Mouse (Mus musculus): ENCODE results near the gene Sept5.

Sept5 gene

DNA sequence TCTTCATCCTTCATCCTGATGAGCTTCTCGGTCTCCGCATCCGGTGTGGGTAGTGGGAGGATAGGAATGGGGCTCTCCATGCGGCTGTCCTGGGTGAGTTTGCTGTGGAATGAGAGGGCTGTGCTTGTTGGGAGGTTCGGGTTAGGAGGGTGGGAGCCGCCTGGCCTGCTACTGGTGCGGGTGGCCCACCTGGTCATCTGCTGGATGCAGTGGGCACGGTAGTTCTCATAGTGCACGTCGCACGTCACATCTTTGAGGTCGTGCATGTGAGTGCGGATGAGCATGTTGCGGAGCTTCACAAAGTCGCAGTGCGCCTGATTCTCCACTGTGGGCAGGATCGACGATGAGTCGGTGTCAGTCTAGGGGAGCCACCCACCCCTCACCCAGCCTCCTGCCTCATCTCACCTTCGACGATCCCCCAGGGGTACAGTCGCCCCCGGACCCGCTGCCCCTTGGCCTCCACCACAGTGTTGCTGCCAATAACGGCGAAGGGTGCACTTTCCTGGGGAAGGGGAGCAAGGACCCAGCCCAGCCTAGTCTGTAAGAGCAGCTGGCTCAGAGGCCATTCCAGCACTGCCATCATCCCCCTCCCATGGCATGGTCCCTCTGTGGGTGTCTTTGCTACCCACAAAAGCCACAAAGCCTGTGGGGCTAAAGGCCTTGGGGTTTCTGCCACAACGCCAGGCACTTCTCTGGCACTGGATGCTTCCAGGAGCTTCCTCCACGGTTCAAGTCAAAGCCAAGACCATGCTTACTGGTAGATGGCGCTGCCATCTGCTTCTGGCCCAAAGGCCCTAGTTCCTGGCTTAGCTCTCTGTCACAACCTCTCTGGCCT is 6.6 kb downstream of the Sept5 start:
- H3K9me3 ChIP-seq (ENCODE audit: low read length): no peaks in the 10 kb centered on the region
- peaks cover 58% of the 10 kb centered on the region for H3K4me1 ChIP-seq (replicated peaks; ENCODE audit: low read depth, low read length)
- H3K27me3 ChIP-seq (ENCODE audit: insufficient read depth, low read length): peaks cover 98% of the 10 kb centered on the region
- H3K36me3 ChIP-seq (ENCODE audit: insufficient read depth, low read length): no peaks in the 10 kb centered on the region
- TF ChIP-seq CTCF (conservative IDR thresholded peaks at IDR 0.05; ENCODE audit: low read length) (no peak), POU5F1 (IDR thresholded peaks at IDR 0.05; ENCODE audit: borderline replicate concordance, low read length) (no peak), NANOG (IDR thresholded peaks at IDR 0.05; ENCODE audit: borderline replicate concordance, low read length) (no peak)
- peak overlapping the region; percentile 13; the same call in 1 of the 2 replicates for H3K4me3 ChIP-seq (replicated peaks; ENCODE audit: low read length)

DNA sequence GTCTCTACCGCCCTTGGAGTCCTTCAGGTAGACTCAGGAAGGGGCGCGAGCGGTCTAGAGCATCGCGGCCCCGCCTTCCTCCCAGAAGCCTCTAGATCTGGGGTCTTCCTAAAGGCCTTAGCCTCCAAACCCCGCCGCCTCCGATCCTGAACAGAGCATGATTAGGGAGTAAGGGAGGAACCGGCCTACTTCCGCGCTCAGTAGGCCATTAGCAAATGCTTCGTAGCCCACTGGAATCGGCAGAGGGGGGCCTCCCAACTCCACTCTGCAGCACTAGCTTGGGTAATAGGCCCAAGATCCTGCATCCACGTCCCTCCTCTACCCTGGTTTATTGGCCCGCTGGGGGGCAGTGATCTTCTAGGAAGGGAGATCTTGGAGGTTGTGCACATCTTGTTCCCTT is 7.7 kb downstream of the Sept5 start, which contains the start of gene Gp1bb:
Gene Gp1bb, minus strand, starts transcription at position 385 of the 400 bp plus-strand sequence.
- Histone ChIP-seq H3K4me3 (replicated peaks; ENCODE audit: low read length) (peak within 1 kb of the TSS; percentile 79), H3K9me3 (ENCODE audit: low read length) (no peaks in the 10 kb centered on the region), H3K27me3 (ENCODE audit: insufficient read depth, low read length) (peaks cover 98% of the 10 kb centered on the region), H3K36me3 (ENCODE audit: insufficient read depth, low read length) (no peaks in the 10 kb centered on the region), H3K4me1 (replicated peaks; ENCODE audit: low read depth, low read length) (peaks cover 55% of the 10 kb centered on the region)
- TF ChIP-seq CTCF (conservative IDR thresholded peaks at IDR 0.05; ENCODE audit: low read length): no peak
- TF ChIP-seq NANOG (IDR thresholded peaks at IDR 0.05; ENCODE audit: borderline replicate concordance, low read length): no peak
- no peak for TF ChIP-seq POU5F1 (IDR thresholded peaks at IDR 0.05; ENCODE audit: borderline replicate concordance, low read length)

DNA sequence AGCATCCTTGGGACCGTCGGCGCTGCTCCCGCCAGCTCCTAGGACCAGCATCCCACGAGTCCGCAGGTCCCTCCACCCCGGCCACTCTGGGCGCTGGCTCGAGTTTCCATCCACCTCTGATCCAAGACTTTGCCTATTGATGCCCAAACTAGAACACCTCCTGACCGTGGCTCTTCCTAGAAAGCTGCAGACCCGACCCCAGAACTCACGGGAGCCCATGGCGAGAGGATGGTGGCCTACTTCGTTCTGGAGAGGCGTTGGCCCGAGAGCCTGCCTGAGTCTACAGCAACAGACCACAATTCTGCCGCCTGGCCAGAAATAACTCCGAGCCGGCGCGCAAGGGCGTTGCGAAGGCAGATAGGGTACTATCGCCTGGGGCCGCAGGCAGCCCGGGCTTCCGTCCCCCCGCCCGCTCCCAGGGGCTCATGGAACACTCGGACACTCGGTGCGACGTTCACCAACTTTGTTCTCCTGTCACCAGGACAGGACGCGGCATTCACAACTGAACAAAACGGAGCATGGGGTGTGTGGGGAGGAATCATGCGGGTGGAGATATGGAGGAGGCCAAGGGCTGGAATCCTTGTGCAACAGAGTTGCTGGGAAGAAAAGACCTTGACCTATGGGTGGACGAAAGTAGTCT is 8.3 kb downstream of the Sept5 start:
- H3K27me3 ChIP-seq (ENCODE audit: insufficient read depth, low read length): peaks cover 99% of the 10 kb centered on the region
- TF ChIP-seq CTCF (conservative IDR thresholded peaks at IDR 0.05; ENCODE audit: low read length) (no peak), POU5F1 (IDR thresholded peaks at IDR 0.05; ENCODE audit: borderline replicate concordance, low read length) (no peak), NANOG (IDR thresholded peaks at IDR 0.05; ENCODE audit: borderline replicate concordance, low read length) (no peak)
- no peaks in the 10 kb centered on the region for H3K9me3 ChIP-seq (ENCODE audit: low read length)
- H3K36me3 ChIP-seq (ENCODE audit: insufficient read depth, low read length): no peaks in the 10 kb centered on the region
- peaks cover 53% of the 10 kb centered on the region for H3K4me1 ChIP-seq (replicated peaks; ENCODE audit: low read depth, low read length)
- H3K4me3 ChIP-seq (replicated peaks; ENCODE audit: low read length): peak overlapping the region; percentile 79

DNA sequence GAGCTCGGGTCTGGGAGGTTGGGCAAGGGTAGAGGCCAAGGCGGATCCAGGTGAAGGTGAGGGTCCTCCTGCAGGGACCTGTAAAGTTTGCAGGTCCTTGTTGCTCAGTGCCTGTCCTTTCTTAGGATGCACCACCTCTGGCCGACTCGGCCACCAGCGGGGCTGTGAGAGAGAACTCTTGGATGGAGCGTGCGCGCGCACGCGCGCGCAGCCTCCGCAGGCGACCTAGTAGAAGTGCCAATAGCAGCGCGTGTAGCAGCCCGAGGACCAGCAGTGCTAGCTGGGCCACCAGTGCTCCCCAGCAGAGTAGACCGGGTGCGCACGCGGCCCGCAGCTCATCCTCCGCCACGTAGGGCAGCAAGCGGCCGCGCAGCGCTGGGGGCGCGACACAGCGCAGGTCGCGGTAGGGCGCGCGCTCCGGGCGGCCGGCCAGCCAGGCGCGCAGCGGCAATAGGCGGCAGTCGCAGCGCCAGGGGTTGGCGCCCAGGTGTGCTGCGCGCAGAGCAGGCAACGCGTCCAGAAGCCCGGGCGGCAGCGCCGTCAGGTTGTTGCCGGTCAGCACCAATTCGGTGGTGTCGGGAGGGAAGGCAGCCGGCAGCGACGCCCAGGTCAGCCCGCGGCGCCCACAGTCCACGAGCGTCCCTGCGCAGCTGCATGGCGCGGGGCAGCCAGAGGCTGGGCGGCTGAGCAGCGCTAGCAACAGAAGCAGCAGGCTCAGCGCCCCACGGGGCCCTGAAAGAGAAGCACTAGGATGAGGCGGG is 9.0 kb downstream of the Sept5 start:
- Histone ChIP-seq H3K4me3 (replicated peaks; ENCODE audit: low read length) (peak overlapping the region; percentile 79), H3K27me3 (ENCODE audit: insufficient read depth, low read length) (peaks cover 99% of the 10 kb centered on the region), H3K4me1 (replicated peaks; ENCODE audit: low read depth, low read length) (peaks cover 49% of the 10 kb centered on the region), H3K9me3 (ENCODE audit: low read length) (no peaks in the 10 kb centered on the region), H3K36me3 (ENCODE audit: insufficient read depth, low read length) (no peaks in the 10 kb centered on the region)
- TF ChIP-seq POU5F1 (IDR thresholded peaks at IDR 0.05; ENCODE audit: borderline replicate concordance, low read length): no peak

DNA sequence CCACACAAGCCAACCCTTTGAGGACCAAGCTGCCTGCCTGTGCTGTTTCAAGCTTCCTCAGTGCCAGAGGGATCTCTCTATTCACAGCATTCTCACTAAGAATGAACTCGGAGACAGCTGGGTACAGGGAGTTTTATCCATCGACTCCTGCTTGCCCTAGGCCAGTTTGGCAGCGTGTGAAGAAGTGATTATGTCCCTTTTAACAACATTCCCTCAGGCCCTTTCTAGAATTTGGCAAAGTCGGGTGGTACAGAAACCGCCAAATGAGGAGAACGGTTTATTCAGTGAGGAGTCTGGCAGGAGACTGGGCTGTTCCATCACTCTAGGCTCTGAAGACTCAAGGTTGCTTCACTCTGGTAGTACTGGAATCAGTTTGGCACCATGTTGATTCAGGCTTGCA is 9.6 kb downstream of the Sept5 start:
- Histone ChIP-seq H3K36me3 (ENCODE audit: insufficient read depth, low read length) (no peaks in the 10 kb centered on the region), H3K4me3 (replicated peaks; ENCODE audit: low read length) (peak overlapping the region; percentile 79), H3K9me3 (ENCODE audit: low read length) (no peaks in the 10 kb centered on the region), H3K4me1 (replicated peaks; ENCODE audit: low read depth, low read length) (peaks cover 45% of the 10 kb centered on the region), H3K27me3 (ENCODE audit: insufficient read depth, low read length) (peaks cover 97% of the 10 kb centered on the region)
- TF ChIP-seq CTCF (conservative IDR thresholded peaks at IDR 0.05; ENCODE audit: low read length) (no peak), POU5F1 (IDR thresholded peaks at IDR 0.05; ENCODE audit: borderline replicate concordance, low read length) (no peak), NANOG (IDR thresholded peaks at IDR 0.05; ENCODE audit: borderline replicate concordance, low read length) (no peak)

DNA sequence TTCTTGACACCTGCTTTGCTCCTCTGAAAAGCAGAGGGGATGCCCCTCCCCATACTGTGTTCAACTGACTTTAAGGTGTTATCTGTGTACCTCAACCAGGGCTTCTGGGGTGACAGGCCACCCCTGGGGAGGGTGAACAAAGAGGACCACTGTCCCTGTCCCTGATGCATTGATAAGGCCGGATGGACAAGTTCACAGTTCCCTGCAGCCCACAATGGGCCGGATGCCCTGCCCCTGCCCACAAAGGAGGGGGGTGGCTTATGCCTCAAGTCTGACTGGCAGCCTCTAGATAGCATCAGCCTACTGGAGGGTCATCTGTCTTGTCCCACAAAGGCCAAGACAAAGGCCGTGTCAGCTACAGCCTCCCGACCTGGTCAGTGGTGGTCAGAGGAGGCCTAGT is 10.6 kb downstream of the Sept5 start:
- no peaks in the 10 kb centered on the region for H3K9me3 ChIP-seq (ENCODE audit: low read length)
- no peaks in the 10 kb centered on the region for H3K36me3 ChIP-seq (ENCODE audit: insufficient read depth, low read length)
- peaks cover 97% of the 10 kb centered on the region for H3K27me3 ChIP-seq (ENCODE audit: insufficient read depth, low read length)
- peaks cover 41% of the 10 kb centered on the region for H3K4me1 ChIP-seq (replicated peaks; ENCODE audit: low read depth, low read length)
- TF ChIP-seq POU5F1 (IDR thresholded peaks at IDR 0.05; ENCODE audit: borderline replicate concordance, low read length): no peak
- no peak for TF ChIP-seq NANOG (IDR thresholded peaks at IDR 0.05; ENCODE audit: borderline replicate concordance, low read length)
- no peak for TF ChIP-seq CTCF (conservative IDR thresholded peaks at IDR 0.05; ENCODE audit: low read length)
- H3K4me3 ChIP-seq (replicated peaks; ENCODE audit: low read length): no peak overlapping the region

DNA sequence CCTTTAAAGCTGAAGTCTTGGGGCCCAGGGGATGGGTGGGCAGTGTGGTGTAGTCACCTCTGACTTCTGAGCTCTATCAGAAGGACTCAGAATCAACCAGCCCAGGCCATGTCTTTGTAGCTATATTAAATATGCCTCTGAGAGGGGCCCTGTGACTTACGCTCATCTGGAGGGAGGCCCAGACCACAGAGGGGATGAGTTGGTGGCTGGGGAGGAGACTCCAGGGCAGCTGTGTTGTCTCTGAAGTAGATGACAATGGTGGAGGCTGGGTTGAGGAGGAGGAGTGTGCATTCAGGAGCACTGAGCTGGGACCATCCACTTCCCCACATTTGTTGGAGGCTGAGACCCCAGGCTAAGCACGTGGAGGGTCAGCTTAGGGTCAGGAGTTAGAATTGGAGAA is 11.5 kb downstream of the Sept5 start:
- Histone ChIP-seq H3K4me1 (replicated peaks; ENCODE audit: low read depth, low read length) (peaks cover 35% of the 10 kb centered on the region), H3K27me3 (ENCODE audit: insufficient read depth, low read length) (peaks cover 96% of the 10 kb centered on the region), H3K4me3 (replicated peaks; ENCODE audit: low read length) (no peak overlapping the region), H3K9me3 (ENCODE audit: low read length) (no peaks in the 10 kb centered on the region), H3K36me3 (ENCODE audit: insufficient read depth, low read length) (no peaks in the 10 kb centered on the region)
- TF ChIP-seq POU5F1 (IDR thresholded peaks at IDR 0.05; ENCODE audit: borderline replicate concordance, low read length): no peak
- no peak for TF ChIP-seq CTCF (conservative IDR thresholded peaks at IDR 0.05; ENCODE audit: low read length)
- TF ChIP-seq NANOG (IDR thresholded peaks at IDR 0.05; ENCODE audit: borderline replicate concordance, low read length): no peak

DNA sequence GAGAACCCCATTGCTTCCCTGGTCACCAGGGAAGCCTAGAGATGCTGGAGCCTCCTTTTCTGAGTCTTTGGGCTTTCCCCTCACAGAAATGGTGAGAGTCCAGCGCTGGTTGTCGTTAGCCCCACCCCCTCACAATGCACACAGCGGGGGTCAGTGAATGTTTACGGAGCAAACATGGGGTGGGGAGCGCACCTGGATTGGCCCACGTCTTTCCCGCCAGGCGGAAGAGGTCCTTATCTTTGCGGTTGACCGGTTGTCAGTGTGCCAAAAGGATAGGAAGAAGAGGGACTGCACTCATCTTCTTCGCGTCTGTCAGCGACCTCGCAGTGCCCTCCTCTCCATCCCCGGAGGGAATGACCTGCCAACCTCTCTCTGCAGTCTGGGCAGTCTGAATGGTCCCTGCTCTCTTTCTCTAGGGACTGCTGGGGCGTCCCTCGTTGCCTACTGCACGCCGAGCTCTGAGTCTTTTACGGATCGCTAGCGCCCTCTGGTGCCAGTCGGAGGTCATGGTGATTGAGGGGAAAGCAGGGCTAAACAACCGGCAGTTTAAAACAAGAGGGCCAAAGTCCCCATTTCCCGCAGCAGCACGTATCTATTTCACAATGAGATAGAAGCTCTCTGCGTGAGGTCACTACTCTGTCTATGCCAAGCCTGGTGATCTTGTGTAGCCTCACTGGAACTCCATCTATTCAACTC is 12.2 kb downstream of the Sept5 start:
- peaks cover 96% of the 10 kb centered on the region for H3K27me3 ChIP-seq (ENCODE audit: insufficient read depth, low read length)
- TF ChIP-seq POU5F1 (IDR thresholded peaks at IDR 0.05; ENCODE audit: borderline replicate concordance, low read length): no peak
- TF ChIP-seq CTCF (conservative IDR thresholded peaks at IDR 0.05; ENCODE audit: low read length): peak; percentile 68
- TF ChIP-seq NANOG (IDR thresholded peaks at IDR 0.05; ENCODE audit: borderline replicate concordance, low read length): no peak
- H3K4me1 ChIP-seq (replicated peaks; ENCODE audit: low read depth, low read length): peaks cover 27% of the 10 kb centered on the region
- no peaks in the 10 kb centered on the region for H3K36me3 ChIP-seq (ENCODE audit: insufficient read depth, low read length)
- peak overlapping the region; percentile 57 for H3K4me3 ChIP-seq (replicated peaks; ENCODE audit: low read length)
- H3K9me3 ChIP-seq (ENCODE audit: low read length): no peaks in the 10 kb centered on the region
